Mouse (Mus musculus): ENCODE measurements around the gene Nfkbia. TPM values are rescaled to one million over a fixed set of nuclear protein-coding genes. Genes with fewer than 3 reads are reported as not detected.
A peak's percentile ranks its signal among the peaks of the same experiment; 100 is the strongest.

Gene Nfkbia
- total and polyA plus RNA-seq, 3 experiments, result 65.7 to 106 (median 80.3) TPM

DNA sequence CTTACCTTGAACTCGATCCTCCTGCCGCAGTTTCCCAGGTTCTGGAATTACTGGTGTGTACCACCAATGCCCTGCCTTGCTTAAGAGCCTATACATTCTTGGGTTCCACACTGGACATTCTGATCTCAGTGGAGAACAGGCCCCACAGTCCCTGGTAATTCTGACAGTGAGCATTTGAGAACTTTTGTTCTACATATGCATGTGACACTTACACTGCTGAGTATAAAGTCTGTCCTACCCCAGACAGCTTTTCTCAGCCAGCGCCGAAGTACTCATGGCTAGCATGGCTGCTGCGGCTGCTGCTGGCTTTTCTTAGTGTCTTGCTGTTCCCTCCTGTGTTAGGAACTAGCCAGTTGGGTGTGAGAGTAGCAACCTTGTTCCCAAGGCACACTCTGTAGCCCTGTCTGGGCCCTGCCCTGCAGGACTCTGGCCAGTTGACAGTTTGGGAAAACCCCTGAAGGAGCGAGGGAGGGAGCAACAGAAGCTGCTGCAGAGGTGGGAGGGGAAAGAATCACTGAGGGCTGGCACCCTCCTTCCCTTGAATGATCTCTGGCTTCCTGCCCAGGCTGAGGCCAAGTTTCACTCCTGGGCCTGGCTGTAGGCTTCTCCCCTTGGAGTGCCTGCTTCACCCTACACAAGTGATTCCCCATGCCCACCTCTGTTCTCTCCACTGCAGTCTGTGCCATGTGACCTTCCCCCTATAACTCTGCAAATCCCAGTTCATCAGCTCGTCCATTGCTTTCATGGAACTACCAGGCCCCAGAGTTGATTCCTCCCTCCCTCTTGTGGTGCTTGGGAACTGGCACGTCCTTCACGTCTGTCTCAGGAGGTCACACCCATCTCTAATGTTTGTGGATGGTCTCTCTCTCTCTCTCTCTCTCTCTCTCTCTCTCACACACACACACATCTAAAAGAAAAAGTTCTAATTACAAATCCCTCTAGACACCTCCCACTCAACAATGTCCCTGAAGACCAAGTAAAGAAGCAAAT is 49.3 kb downstream of the Nfkbia start:
- H3K27me3 ChIP-seq (ENCODE audit: control insufficient read depth, insufficient read depth, low read length), result no peaks in the 10 kb centered on the region
- no peak overlapping the region for H3K4me3 ChIP-seq
- H3K4me1 ChIP-seq (ENCODE audit: control insufficient read depth, insufficient read depth, low read length), result peaks cover 31% of the 10 kb centered on the region
- H3K9ac ChIP-seq (ENCODE audit: low read depth, low read length), result peak overlapping the region; percentile 7; the same call in 1 of the 2 replicates
- H3K36me3 ChIP-seq (ENCODE audit: control insufficient read depth, insufficient read depth, low read length), result 0 out of 2 replicates have a peak, but pooled peaks cover 4% of the 10 kb centered on the region
- 38% methylated on average over 9 of the region's 9 CpGs for WGBS
- no peaks in the 10 kb centered on the region for H3K79me2 ChIP-seq (replicated peaks; ENCODE audit: control insufficient read depth, insufficient read depth, low read length)
- intact Hi-C loops (cut with DNase I), result no loop called here
- peak; percentile 44; the same call in 1 of the 2 replicates for TF ChIP-seq EP300 (IDR thresholded peaks at IDR 0.05; ENCODE audit: insufficient read depth, low read depth, low read length)
- no peak for TF ChIP-seq CTCF (IDR thresholded peaks at IDR 0.05)
- TF ChIP-seq POLR2A (IDR thresholded peaks at IDR 0.05; ENCODE audit: insufficient read depth, low read depth, low read length), result 0 out of 2 replicates have a peak, but pooled peaks have one; percentile 15
- H3K27ac ChIP-seq, result peak overlapping the region; percentile 26
- DNase-seq, result peak; percentile 77 to 87

DNA sequence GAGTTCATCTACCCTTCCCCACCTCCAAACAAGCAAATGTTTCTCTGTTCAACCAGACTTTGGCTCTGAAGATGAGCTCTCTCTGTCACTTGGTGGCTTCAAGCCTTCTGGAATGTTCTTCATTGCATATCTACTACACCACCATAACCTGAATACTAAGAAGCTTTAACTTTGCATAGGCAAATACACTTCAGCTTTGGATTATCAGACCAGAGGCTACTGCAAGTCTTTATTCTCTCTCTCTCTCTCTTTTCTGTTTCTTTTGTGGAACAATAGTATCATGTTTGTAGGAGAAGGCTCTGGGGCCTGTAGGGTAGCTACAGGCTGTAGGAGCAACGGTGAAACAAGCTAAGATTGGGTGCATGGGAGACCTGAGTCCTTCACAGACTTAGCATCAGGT is 50.2 kb downstream of the Nfkbia start:
- 100% methylated on average over 1 of the region's 1 CpGs for WGBS
- H3K27me3 ChIP-seq (ENCODE audit: control insufficient read depth, insufficient read depth, low read length), result no peaks in the 10 kb centered on the region
- no peak for TF ChIP-seq POLR2A (IDR thresholded peaks at IDR 0.05; ENCODE audit: insufficient read depth, low read depth, low read length)
- no peak for TF ChIP-seq EP300 (IDR thresholded peaks at IDR 0.05; ENCODE audit: insufficient read depth, low read depth, low read length)
- TF ChIP-seq CTCF (IDR thresholded peaks at IDR 0.05), result no peak
- no peaks in the 10 kb centered on the region for H3K79me2 ChIP-seq (replicated peaks; ENCODE audit: control insufficient read depth, insufficient read depth, low read length)
- DNase-seq, result no peak
- H3K9ac ChIP-seq (ENCODE audit: low read depth, low read length), result no peak overlapping the region
- no peak overlapping the region; the same call in 1 of the 2 replicates for H3K27ac ChIP-seq
- 0 out of 2 replicates have a peak, but pooled peaks cover 4% of the 10 kb centered on the region for H3K36me3 ChIP-seq (ENCODE audit: control insufficient read depth, insufficient read depth, low read length)
- intact Hi-C loops (cut with DNase I), result no loop called here
- H3K4me1 ChIP-seq (ENCODE audit: control insufficient read depth, insufficient read depth, low read length), result peaks cover 30% of the 10 kb centered on the region
- H3K4me3 ChIP-seq, result no peak overlapping the region

- Histone ChIP-seq H3K27ac (no peak overlapping the region), H3K79me2 (replicated peaks; ENCODE audit: control insufficient read depth, insufficient read depth, low read length) (no peaks in the 10 kb centered on the region), H3K9ac (ENCODE audit: low read depth, low read length) (no peak overlapping the region), H3K36me3 (ENCODE audit: control insufficient read depth, insufficient read depth, low read length) (0 out of 2 replicates have a peak, but pooled peaks cover 4% of the 10 kb centered on the region), H3K4me1 (ENCODE audit: control insufficient read depth, insufficient read depth, low read length) (peaks cover 20% of the 10 kb centered on the region), H3K27me3 (ENCODE audit: control insufficient read depth, insufficient read depth, low read length) (no peaks in the 10 kb centered on the region), H3K4me3 (no peak overlapping the region)
- intact Hi-C loops (cut with DNase I), result no loop called here
- TF ChIP-seq CTCF (IDR thresholded peaks at IDR 0.05), result no peak
- TF ChIP-seq EP300 (IDR thresholded peaks at IDR 0.05; ENCODE audit: insufficient read depth, low read depth, low read length), result no peak
- no peak for TF ChIP-seq POLR2A (IDR thresholded peaks at IDR 0.05; ENCODE audit: insufficient read depth, low read depth, low read length)
- WGBS, result 91% methylated on average over 5 of the region's 5 CpGs
- DNase-seq, result no peak
Measured at GRCm38 (mm10) chr12:55440416-55440815, 52.0 kb downstream of the Nfkbia start.

Other genes with a start within 250 kb of the Nfkbia start
- 10 to 100 TPM in 1 of 2 experiments, 1 to 10 TPM in 1; 9.8 to 11.4 TPM for gene 1110008L16Rik, start 193.1 kb downstream of the Nfkbia start, total RNA-seq (2021)
- gene 1110008L16Rik, start 193.1 kb downstream of the Nfkbia start, polyA plus RNA-seq (2012; rRNA removed), result 4.0 and 8.5 TPM in 2 replicates
- gene Ppp2r3c, start 189.6 kb downstream of the Nfkbia start, total RNA-seq (2021), result 10 to 100 TPM in 1 of 2 experiments, 1 to 10 TPM in 1; 8.0 to 11.8 TPM
- gene Ppp2r3c, start 189.6 kb downstream of the Nfkbia start, polyA plus RNA-seq (2012; rRNA removed), result 2.5 and 4.4 TPM in 2 replicates
- 100 to 1,000 TPM; 140 to 163 TPM for gene Psma6, start 108.4 kb downstream of the Nfkbia start, total RNA-seq (2021)
- gene Psma6, start 108.4 kb downstream of the Nfkbia start, polyA plus RNA-seq (2012; rRNA removed), result 70.9 and 117 TPM in 2 replicates
- not detected for gene Aldoart2, start 72.6 kb upstream of the Nfkbia start, total RNA-seq (2021)
- gene Aldoart2, start 72.6 kb upstream of the Nfkbia start, polyA plus RNA-seq (2012; rRNA removed), result 0.10 and 0.26 TPM in 2 replicates
- gene Insm2, start 106.8 kb upstream of the Nfkbia start, total RNA-seq (2021), result not detected
- gene Insm2, start 106.8 kb upstream of the Nfkbia start, polyA plus RNA-seq (2012; rRNA removed), result not detected in 2 replicates

Data from heart, adult 2 months (tissue).